Mouse (Mus musculus): ENCODE data around the gene Kap.
"Not testable (repeated sequence)": the region's sequence is repeated elsewhere in the genome, so short reads cannot be mapped to it uniquely, and the experiment has no call there.

Gene Kap

GRCm38 (mm10) chr6:133853526-133853925, at the start of gene Kap:
Gene Kap, minus strand, starts transcription at chr6:133853762.
- DNase-seq (ENCODE audit: low spot score) = no peak

DNA sequence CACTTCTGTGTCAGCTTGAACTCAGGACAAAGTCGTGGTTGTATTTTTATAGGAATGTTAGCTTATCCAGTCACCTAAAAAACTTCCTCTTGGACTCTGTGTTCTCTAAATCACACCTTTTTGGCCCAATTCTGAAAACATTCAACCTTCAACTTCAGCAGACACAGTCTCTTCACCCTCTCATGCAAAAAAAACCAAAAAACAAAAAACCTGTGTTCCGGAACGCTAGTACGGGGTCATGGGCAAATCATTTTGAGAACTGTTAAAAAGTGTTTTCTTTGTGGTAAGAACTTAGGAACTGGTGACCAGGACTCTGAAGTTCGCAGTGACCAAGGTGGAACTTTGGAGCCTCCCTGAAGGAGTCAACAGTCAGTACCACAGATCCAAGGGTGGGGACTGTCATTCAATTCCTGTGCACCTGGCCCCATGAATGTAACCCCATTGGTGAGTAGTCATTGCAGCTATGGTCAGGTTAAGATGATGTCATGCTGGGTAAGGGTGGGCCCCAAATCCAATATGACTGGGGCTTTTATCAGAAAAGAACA, 32.4 kb upstream of the Kap start:
- no peak for DNase-seq (ENCODE audit: low spot score)

DNA sequence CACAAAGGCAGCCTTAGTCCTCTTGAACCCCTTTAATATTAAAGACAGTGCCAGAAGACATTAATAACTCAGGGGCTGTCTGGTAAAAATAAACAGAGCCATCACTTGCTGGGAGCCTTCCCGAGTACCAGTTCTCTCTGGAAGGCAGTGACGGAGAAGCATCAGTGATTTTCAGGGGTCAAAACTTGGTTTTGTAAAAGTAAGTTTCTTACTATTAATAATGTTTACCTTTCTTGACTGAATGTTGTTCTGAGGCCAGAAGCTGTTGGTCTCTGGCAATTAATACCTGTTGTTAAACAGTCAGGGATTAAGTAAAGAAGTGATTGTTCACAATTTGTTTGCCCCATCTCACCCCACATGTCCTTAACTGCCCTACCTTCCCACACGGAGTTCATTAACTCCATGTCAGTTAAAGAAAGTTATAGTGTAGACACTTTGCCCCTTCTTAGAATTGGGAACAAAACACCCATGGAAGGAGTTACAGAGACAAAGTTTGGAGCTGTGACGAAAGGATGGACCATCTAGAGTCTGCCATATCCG, 30.0 kb upstream of the Kap start:
- no peak for DNase-seq (ENCODE audit: low spot score)

DNA sequence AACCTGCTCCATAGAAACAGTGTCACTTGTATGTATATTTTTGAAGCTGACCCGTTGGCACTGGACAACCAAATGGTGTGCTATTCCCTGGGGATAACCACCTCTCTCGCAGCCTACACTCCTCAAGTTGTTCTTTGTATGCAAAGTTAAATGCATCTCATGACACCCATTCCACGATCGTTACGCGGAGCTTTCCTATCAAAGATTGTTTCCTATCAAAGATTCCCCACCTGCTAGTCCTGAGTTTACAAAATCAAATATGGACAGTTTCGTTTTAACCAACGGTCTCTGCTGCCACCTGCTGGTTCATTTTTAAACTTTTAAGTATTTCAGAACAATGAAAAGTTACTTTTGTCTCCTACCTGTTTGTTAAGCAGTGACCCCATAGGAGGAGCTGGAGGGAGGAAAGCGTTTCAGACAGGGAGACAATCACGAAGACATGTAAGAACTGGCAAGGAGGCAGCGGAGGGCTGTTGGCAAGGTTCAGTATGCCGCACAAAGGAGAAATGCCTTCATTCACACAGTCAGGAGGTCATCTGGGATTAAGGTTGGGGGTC, 22.4 kb upstream of the Kap start:
- peak; percentile 20 for DNase-seq (ENCODE audit: low spot score)

DNA sequence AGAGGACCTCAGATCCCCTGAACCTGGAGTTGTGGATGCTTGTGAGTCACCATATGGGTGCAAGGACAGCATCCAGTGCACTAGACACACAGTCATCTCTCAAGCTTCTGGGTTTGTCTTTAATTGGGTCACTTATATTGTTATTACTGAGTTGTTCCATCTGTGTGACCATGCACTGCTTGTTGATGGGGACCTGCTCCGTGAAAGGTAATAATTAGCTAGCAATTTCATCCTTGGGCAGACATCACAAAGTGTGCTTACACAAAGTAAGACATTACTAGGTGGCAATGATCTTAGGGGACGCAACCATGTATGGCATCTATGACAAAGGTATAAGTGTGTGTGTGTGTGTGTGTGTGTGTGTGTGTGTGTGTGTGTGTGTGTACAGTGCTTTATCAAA, 19.1 kb upstream of the Kap start:
- DNase-seq (ENCODE audit: low spot score) = no peak

DNA sequence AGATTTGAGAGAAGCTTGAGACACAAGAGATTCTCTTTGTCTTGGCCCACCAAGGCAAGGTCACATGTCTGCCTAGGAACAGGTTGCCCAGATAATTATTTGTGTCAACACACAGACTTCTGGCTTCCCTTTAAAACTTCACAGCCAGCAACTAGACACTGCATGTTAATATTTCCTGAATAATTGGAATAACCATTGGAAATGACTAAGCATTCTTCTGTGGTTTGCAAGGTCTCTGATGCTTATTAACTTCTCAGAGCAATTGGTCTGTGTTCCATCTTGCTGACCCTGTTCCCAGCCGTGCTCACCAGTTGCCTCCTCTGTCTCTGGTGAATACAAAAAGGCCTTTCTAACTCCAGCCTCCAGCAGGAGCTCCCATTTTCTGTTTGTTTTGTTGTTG, 17.6 kb upstream of the Kap start:
- no peak for DNase-seq (ENCODE audit: low spot score)

DNA sequence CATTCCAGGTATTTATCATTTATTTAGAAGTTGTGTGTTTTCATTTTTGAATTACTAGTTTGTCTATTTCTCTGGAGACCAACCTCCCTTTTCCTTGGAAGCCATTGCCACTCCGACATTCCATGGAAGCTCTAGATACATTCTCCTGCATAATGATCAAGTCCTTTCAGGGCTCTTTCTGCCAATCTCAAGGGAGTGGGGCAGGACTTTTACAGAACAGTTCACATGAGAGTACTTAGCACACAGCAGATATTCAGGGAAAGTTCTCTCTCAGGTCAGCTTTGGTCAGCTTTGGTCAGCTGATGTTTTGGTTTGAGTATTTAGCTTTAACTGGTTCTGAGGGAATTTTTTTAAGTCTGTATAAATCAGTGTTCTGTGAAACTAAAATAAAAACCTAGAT, 14.8 kb upstream of the Kap start:
- DNase-seq (ENCODE audit: low spot score) = no peak

- no peak for DNase-seq (ENCODE audit: low spot score)
Observed at GRCm38 (mm10) chr6:133855871-133856270, 2.3 kb upstream of the Kap start.

- no peak for DNase-seq (ENCODE audit: low spot score)
Observed at GRCm38 (mm10) chr6:133849359-133849758, 4.2 kb downstream of the Kap start.

GRCm38 (mm10) chr6:133848861-133849260, 4.7 kb downstream of the Kap start:
- not testable (repeated sequence) for DNase-seq (ENCODE audit: low spot score)

GRCm38 (mm10) chr6:133838296-133838995, 15.1 kb downstream of the Kap start:
- DNase-seq (ENCODE audit: low spot score) = not testable (repeated sequence)

DNA sequence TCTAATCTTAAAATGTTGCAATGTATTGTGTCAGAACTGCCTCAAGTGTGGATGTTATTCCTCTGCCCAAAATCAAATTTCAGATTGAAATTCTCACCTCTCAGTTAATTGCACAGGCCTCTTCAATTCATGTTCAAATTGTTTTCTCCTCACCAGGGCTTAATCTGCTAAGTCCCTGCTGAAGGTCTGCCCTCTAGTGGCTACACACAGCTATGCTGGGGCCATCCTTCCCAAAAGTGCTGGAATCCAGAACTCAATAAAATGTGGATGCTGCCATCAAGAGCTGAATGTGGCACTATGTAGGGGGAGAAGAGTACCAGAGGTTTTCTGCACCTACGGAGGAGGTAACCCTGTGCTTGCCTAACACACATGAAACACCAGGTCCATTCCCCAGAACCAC, 41.2 kb downstream of the Kap start:
- no peak for DNase-seq (ENCODE audit: low spot score)
